Mouse (Mus musculus) ZHBTc4 (cell line): Measurements from ENCODE around the gene Sult2a2.
"Not testable (repeated sequence)": the region's sequence is repeated elsewhere in the genome, so short reads cannot be mapped to it uniquely, and the experiment has no call there.

Experiments used
- DNase-seq: peaks from one replicate; pipeline ENCODE4 v3.0.0-alpha.2; 2011; ENCODE audit warnings: low read depth, low spot score

Sult2a2 gene

GRCm38 (mm10) chr7:13733205-13733604 lies at the start of gene Sult2a2:
TSS of gene Sult2a2 (plus strand) at chr7:13733505.
- DNase-seq: not testable (repeated sequence)

- DNase-seq: no peak
Measured at GRCm38 (mm10) chr7:13813913-13814312, 80.6 kb downstream of the Sult2a2 start.
